Mouse (Mus musculus) embryonic facial prominence, embryonic 13.5 days (tissue): ENCODE data around the gene Hnrnpk. TPM values are rescaled to one million over a fixed set of nuclear protein-coding genes. Genes with fewer than 3 reads are reported as not detected.
"Not testable (repeated sequence)": the region's sequence is repeated elsewhere in the genome, so short reads cannot be mapped to it uniquely, and the experiment has no call there.

Experiments
- ATAC-seq: fragments of 200-750 bp; cut with Nextera tagmentation; 2 replicates; pipeline ENCODE4 v1.8.0; 2017; ENCODE audit warnings: low read depth; ENCODE audit not compliant: insufficient number of reproducible peaks, insufficient read depth, low FRiP score, low TSS enrichment
- H3K27ac ChIP-seq: fragments of 300-500 bp; sonication (generic); 2 replicates; pipeline ENCODE4 v1.5.1; 2015; ENCODE audit warnings: moderate library complexity, mild to moderate bottlenecking, inconsistent platforms
- H3K27me3 ChIP-seq: fragments of 300-500 bp; sonication (generic); 2 replicates; pipeline ENCODE4 v1.6.1; 2015; ENCODE audit warnings: mild to moderate bottlenecking, inconsistent platforms
- H3K36me3 ChIP-seq: fragments of 300-500 bp; sonication (generic); 2 replicates; pipeline ENCODE4 v1.6.1; 2015; ENCODE audit warnings: mild to moderate bottlenecking, inconsistent platforms
- H3K4me1 ChIP-seq: fragments of 300-500 bp; sonication (generic); 2 replicates; pipeline ENCODE4 v1.6.1; 2015; ENCODE audit warnings: inconsistent platforms
- H3K4me2 ChIP-seq: fragments of 300-500 bp; sonication (generic); 2 replicates; pipeline ENCODE4 v1.6.1; 2015; ENCODE audit warnings: moderate library complexity, mild to moderate bottlenecking, inconsistent platforms
- H3K4me3 ChIP-seq: fragments of 300-500 bp; sonication (generic); 2 replicates; pipeline ENCODE4 v1.5.1; 2015; ENCODE audit warnings: mild to moderate bottlenecking, inconsistent platforms
- H3K9ac ChIP-seq: fragments of 300-500 bp; sonication (generic); 2 replicates; pipeline ENCODE4 v1.6.1; 2015; ENCODE audit warnings: mild to moderate bottlenecking, inconsistent platforms
- H3K9me3 ChIP-seq: fragments of 300-500 bp; sonication (generic); 2 replicates; pipeline ENCODE4 v1.6.1; 2016; ENCODE audit warnings: inconsistent platforms
- WGBS: fragments of 180-500 bp; shearing (Covaris S2); methylation state at CpG from one replicate; pipeline ENCODE4 v1.1.7; 2015; ENCODE audit warnings: mixed read lengths; 5-methylcytosine and 5-hydroxymethylcytosine counted together
- polyA plus RNA-seq: library from polyadenylated mRNA; unstranded; fragments of >200 nt; fragmentation: Nextera tagmentation; extraction: Ambion mirVana; gene quantifications from 2 replicates; pipeline ENCODE4 v1.2.1, GENCODE M21; 2015

Gene Hnrnpk
- polyA plus RNA-seq: 1,653 and 1,754 TPM in 2 replicates

DNA sequence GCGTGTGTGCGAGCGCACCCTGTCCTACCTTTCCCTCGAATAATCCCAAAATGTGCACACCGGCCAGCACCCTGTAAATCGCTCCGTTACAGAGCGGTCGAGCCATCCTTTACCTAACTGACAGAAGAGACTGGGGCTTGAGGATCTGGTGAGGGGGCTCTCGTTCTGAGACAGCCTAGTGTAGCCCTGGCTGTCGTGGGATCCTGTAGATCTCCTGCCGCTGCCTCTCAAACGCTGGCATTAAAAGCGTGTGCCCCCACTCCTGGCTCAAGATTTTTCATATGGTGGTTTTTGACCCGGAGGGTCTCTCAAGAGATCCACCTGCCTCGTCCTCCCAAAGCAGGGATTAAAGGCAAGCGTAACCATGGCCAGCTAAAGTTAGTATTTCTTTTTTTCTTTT is at the start of gene Hnrnpk:
Gene Hnrnpk (minus strand): TSS at position 101 of the 400 bp plus-strand sequence.
- Histone ChIP-seq H3K27ac (peak within 1 kb of the TSS; percentile 99), H3K4me2 (peak within 1 kb of the TSS; percentile 58), H3K9ac (peak within 1 kb of the TSS; percentile 96), H3K4me3 (peak within 1 kb of the TSS; percentile 79)
- H3K4me1 ChIP-seq, H3K9me3 ChIP-seq, H3K36me3 ChIP-seq, ATAC-seq, H3K27me3 ChIP-seq: not testable (repeated sequence)
- 8% methylated on average over 17 of the region's 17 CpGs for WGBS

GRCm38 (mm10) chr13:58452246-58452645 is 49.1 kb upstream of the Hnrnpk start:
- no peak for ATAC-seq
- H3K36me3 ChIP-seq: no peaks in the 10 kb centered on the region
- 64% methylated on average over 4 of the region's 4 CpGs for WGBS
- H3K4me3 ChIP-seq: peak overlapping the region; percentile 42
- H3K4me1 ChIP-seq: peaks cover 6% of the 10 kb centered on the region
- H3K27ac ChIP-seq: no peak overlapping the region
- no peak overlapping the region for H3K9ac ChIP-seq
- H3K9me3 ChIP-seq: no peaks in the 10 kb centered on the region
- H3K4me2 ChIP-seq: peak overlapping the region; percentile 69
- peaks cover 30% of the 10 kb centered on the region for H3K27me3 ChIP-seq

DNA sequence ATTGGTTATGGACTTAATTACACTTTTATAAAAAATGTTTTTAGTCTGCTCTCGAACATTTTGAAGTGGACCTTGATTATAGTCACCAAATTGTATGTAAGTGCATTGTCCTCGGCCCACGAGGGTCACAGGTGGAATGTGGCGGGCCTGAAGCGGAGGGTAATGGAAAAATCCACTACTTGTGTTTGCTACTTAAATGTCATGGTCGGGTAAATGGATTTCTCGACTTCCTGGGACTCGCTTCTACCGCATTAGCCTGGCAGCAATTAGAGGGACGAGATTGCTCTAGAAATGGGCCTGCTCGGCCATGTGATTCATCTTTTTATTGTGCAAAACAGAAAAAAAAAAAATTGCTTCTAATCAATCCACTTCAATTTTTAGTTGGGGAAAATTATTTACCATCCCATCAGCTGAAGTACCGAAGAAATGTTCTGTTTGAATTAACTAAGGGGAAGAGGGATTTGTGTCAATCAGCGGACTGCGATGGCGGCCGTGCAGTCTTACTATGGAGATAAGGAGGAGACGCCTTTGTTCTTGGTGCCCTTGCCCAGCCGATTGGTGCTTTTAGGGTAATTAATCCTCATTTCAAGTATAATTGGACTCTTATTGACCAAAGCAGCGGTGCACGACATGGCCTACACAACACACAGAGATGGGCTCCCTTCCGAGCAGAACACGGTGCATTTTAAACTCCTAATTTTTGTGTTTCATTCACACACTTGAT is 47.5 kb upstream of the Hnrnpk start:
- ATAC-seq: no peak
- Histone ChIP-seq H3K4me3 (no peak overlapping the region), H3K9ac (no peak overlapping the region), H3K9me3 (no peaks in the 10 kb centered on the region), H3K27me3 (peaks cover 30% of the 10 kb centered on the region), H3K4me2 (no peak overlapping the region), H3K36me3 (no peaks in the 10 kb centered on the region), H3K27ac (no peak overlapping the region), H3K4me1 (peaks cover 6% of the 10 kb centered on the region)
- WGBS: 74% methylated on average over 22 of the region's 22 CpGs

DNA sequence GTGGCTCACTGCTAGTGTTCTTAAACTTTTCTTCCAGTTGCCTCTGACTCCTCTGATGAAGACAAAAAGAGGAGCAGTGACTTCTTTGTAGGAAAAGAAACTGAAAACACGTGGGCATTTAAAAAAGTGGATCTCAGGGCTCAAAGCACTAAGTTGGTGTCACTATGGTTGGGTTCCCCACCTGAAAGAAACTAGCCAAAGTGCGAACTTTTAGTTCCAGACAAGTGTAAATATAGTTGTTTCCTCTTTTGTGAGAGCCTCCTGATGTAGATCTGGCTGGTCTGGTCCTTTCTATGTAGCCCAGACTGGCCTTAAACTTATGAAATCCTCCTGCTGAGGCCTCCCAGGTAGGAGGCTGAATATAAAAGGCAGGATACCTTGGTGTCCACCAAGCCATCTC is 43.4 kb upstream of the Hnrnpk start:
- Histone ChIP-seq H3K27me3 (peaks cover 3% of the 10 kb centered on the region; the same call in 1 of the 2 replicates), H3K4me1 (peaks cover 6% of the 10 kb centered on the region), H3K27ac (no peak overlapping the region), H3K4me2 (no peak overlapping the region), H3K9ac (no peak overlapping the region), H3K4me3 (no peak overlapping the region), H3K36me3 (no peaks in the 10 kb centered on the region), H3K9me3 (no peaks in the 10 kb centered on the region)
- 79% methylated on average over 2 of the region's 2 CpGs for WGBS
- ATAC-seq: no peak

- Histone ChIP-seq H3K4me3 (no peak overlapping the region), H3K9me3 (no peaks in the 10 kb centered on the region), H3K4me2 (no peak overlapping the region), H3K9ac (no peak overlapping the region), H3K27ac (no peak overlapping the region), H3K27me3 (no peaks in the 10 kb centered on the region), H3K36me3 (no peaks in the 10 kb centered on the region), H3K4me1 (peaks cover 6% of the 10 kb centered on the region)
- no peak for ATAC-seq
- WGBS: 26% methylated on average over 7 of the region's 7 CpGs
These were observed 40.6 kb upstream of the Hnrnpk start for GRCm38 (mm10) chr13:58443787-58444186.

- no peak for ATAC-seq
- H3K9ac ChIP-seq: no peak overlapping the region
- H3K27me3 ChIP-seq: no peaks in the 10 kb centered on the region
- H3K4me2 ChIP-seq: no peak overlapping the region
- H3K36me3 ChIP-seq: no peaks in the 10 kb centered on the region
- H3K4me3 ChIP-seq: no peak overlapping the region
- no peak overlapping the region for H3K27ac ChIP-seq
- H3K9me3 ChIP-seq: no peaks in the 10 kb centered on the region
- WGBS: 56% methylated on average over 4 of the region's 4 CpGs
- H3K4me1 ChIP-seq: peaks cover 6% of the 10 kb centered on the region
These were observed 40.2 kb upstream of the Hnrnpk start for GRCm38 (mm10) chr13:58443326-58443725.

DNA sequence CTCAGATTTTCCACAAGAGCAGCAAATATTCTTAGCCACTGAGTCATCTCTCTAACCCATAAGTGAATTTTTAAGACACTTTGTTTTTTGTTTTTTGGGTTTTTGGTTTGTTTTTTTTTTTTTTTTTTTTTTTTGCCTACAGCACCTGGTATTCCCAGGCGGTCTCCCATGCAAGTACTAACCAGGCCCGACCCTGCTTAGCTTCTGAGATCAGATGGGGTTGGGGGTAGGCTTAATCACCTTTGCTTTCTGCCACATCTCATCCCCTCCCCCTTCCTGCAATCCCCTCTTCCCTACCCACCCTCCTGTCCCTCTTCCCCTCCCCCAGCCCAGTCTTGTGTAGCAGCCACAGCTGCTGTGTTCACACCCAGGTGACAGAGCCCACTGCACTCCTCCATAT is 36.6 kb upstream of the Hnrnpk start:
- H3K9ac ChIP-seq: no peak overlapping the region
- peaks cover 6% of the 10 kb centered on the region for H3K4me1 ChIP-seq
- H3K36me3 ChIP-seq: no peaks in the 10 kb centered on the region
- no peak for ATAC-seq
- no peaks in the 10 kb centered on the region for H3K9me3 ChIP-seq
- 59% methylated on average over 2 of the region's 2 CpGs for WGBS
- no peak overlapping the region for H3K27ac ChIP-seq
- H3K4me3 ChIP-seq: no peak overlapping the region
- H3K27me3 ChIP-seq: no peaks in the 10 kb centered on the region
- no peak overlapping the region for H3K4me2 ChIP-seq

DNA sequence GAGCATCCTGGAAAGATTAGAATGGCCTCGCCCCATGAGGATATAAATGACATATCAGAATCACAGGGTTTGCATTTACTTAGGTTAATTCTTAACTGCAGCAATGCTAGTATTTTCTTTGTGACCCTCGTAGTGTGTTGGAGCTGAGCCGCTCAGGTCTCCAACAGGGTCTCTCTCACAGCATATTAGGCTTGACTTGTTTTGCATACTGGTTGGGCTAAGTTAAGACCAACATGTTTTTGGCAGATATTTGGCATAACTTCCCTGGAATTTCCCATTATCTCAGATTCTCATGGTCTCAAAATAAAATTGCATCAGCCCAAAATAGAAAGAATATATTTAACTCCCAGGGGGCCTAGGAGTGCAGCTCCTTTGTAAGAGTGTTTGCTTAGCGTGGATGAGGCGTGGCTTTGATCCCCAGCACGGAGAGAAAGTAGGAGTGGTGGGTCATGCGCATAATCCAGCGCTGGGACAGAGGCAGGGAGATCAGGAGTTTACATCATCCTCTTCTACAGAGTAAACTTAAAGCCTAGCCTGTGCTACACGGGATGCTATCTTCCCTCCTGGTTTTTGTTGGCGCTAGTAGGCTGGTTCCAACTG is 20.0 kb upstream of the Hnrnpk start:
- H3K4me2 ChIP-seq: no peak overlapping the region
- no peaks in the 10 kb centered on the region for H3K36me3 ChIP-seq
- no peaks in the 10 kb centered on the region for H3K27me3 ChIP-seq
- no peak for ATAC-seq
- H3K27ac ChIP-seq: no peak overlapping the region
- H3K9me3 ChIP-seq: no peaks in the 10 kb centered on the region
- H3K4me1 ChIP-seq: peaks cover 7% of the 10 kb centered on the region; the same call in 1 of the 2 replicates
- no peak overlapping the region for H3K4me3 ChIP-seq
- no peak overlapping the region for H3K9ac ChIP-seq
- 64% methylated on average over 10 of the region's 10 CpGs for WGBS

- Histone ChIP-seq H3K36me3 (no peaks in the 10 kb centered on the region), H3K9ac (no peak overlapping the region), H3K27me3 (no peaks in the 10 kb centered on the region), H3K4me1 (peaks cover 7% of the 10 kb centered on the region; the same call in 1 of the 2 replicates), H3K4me3 (no peak overlapping the region), H3K4me2 (no peak overlapping the region), H3K9me3 (no peaks in the 10 kb centered on the region), H3K27ac (no peak overlapping the region)
- 85% methylated on average over 4 of the region's 4 CpGs for WGBS
- no peak for ATAC-seq
These were observed 19.1 kb upstream of the Hnrnpk start for GRCm38 (mm10) chr13:58422242-58422641.

- no peak overlapping the region for H3K27ac ChIP-seq
- no peak for ATAC-seq
These were observed 17.9 kb upstream of the Hnrnpk start for GRCm38 (mm10) chr13:58421026-58421425.

DNA sequence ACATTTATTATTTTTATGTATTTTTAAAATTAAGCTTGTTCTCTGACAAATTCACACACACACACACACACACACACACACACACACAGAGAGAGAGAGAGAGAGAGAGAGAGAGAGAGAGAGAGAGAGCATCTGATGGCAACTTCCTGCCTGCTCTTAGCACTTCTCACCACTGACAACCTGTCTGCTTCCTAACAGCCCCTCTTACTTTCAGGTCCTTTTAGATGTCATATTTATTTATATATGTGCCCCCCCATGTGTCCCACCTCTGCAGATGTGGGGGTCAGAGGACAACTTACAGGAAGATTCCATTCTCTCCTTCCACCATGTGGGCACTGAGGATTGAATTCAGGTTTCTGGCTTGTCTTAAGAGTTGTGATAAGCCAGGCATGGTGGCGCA is 16.1 kb upstream of the Hnrnpk start:
- no peaks in the 10 kb centered on the region for H3K36me3 ChIP-seq
- ATAC-seq: no peak
- no peaks in the 10 kb centered on the region for H3K9me3 ChIP-seq
- no peak overlapping the region for H3K9ac ChIP-seq
- peaks cover 16% of the 10 kb centered on the region for H3K4me1 ChIP-seq
- H3K4me3 ChIP-seq: no peak overlapping the region
- 100% methylated on average over 1 of the region's 1 CpGs for WGBS
- H3K27ac ChIP-seq: no peak overlapping the region
- H3K4me2 ChIP-seq: no peak overlapping the region
- H3K27me3 ChIP-seq: no peaks in the 10 kb centered on the region

More at GRCm38 (mm10) chr13:58421026-58421425, 17.9 kb upstream of the Hnrnpk start:
- WGBS: 83% methylated on average over 4 of the region's 4 CpGs
- H3K4me2 ChIP-seq: no peak overlapping the region
- H3K4me1 ChIP-seq: peaks cover 7% of the 10 kb centered on the region; the same call in 1 of the 2 replicates
- no peak overlapping the region for H3K9ac ChIP-seq
- H3K36me3 ChIP-seq: no peaks in the 10 kb centered on the region
- H3K9me3 ChIP-seq: no peaks in the 10 kb centered on the region
- H3K27me3 ChIP-seq: no peaks in the 10 kb centered on the region
- no peak overlapping the region for H3K4me3 ChIP-seq

DNA sequence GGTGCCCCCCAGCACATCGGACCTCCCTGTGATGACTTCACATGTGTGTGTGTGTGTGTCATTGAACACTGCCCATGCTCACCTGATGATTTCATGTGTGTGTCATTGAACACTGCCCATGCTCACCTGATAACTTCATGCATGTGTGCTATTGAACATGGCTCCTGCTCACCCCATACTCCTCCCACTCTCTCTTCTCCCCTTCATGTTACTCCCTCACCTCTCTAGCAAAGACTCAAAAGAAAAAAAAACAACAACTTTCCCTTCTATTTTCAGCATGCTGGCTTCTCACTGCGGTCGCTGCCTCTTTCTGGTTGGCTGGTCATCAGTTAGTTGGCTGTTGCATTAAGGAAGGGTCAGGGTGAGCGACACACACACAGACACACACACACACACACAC is 15.5 kb upstream of the Hnrnpk start:
- 79% methylated on average over 4 of the region's 4 CpGs for WGBS
- Histone ChIP-seq H3K27ac (no peak overlapping the region), H3K4me1 (peaks cover 16% of the 10 kb centered on the region), H3K4me2 (no peak overlapping the region), H3K4me3 (no peak overlapping the region), H3K9ac (no peak overlapping the region), H3K36me3 (no peaks in the 10 kb centered on the region), H3K9me3 (no peaks in the 10 kb centered on the region), H3K27me3 (no peaks in the 10 kb centered on the region)
- no peak for ATAC-seq
